Mouse (Mus musculus) heart, adult 2 months (tissue): ENCODE data around the gene Igfbp3.

ENCODE experiments used
- CTCF ChIP-seq: fragments of 200-600 bp; IDR thresholded peaks from 2 replicates; pipeline ENCODE4 v1.8.1; 2022; ENCODE audit warnings: antibody characterized with exemption, mild to moderate bottlenecking, moderate library complexity
- EP300 ChIP-seq: fragments of 200-500 bp; IDR thresholded peaks from 2 replicates; pipeline ENCODE4 v1.6.1; 2011; ENCODE audit warnings: low read depth, low read length, control low read depth; ENCODE audit not compliant: insufficient read depth
- POLR2A ChIP-seq: fragments of 200-500 bp; IDR thresholded peaks from 2 replicates; pipeline ENCODE4 v1.6.1; 2011; ENCODE audit warnings: mild to moderate bottlenecking, low read depth, low read length, control low read depth; ENCODE audit not compliant: insufficient read depth

- no peak for TF ChIP-seq POLR2A
- no peak for TF ChIP-seq CTCF
- no peak for TF ChIP-seq EP300
These were observed 57.3 kb downstream of the Igfbp3 start for GRCm38 (mm10) chr11:7156427-7156826.
